In the genomic region with DNA sequence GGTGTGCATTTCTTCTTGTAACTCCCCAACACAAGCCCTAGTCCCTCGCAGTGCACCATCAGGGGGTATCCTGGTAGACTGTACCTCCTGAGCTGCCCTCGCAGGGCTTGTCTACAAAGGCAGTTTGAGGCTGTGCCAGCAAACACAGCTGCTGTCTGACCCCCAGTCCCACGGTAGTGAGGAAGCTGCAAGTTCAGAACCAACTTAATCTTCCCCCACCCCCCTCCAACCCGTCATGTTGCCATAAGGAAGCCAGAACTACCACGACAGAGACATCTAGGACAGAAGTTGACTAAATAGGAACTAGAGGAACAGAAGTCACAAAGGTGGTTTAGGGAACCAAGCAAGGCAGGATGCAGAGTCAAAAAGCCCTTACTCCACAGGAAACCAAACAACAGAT, we compare ENCODE assay signal across 10 mouse cellular contexts. TPM values are rescaled to one million over a fixed set of nuclear protein-coding genes. Genes with fewer than 3 reads are reported as not detected.
DNase-seq lines count a peak whose midpoint lies in the region; ATAC-seq lines count a peak whose summit lies in the region.
"Had no signal": no experiment of that assay in that cellular context is flagged by ENCODE, and none has a peak within 500 bp of the region (broad histone marks: within the 10 kb centered on the region; RNA-seq: fewer than 3 reads in every experiment).

No protein-coding gene starts in this region.

- peak overlapping the region; percentile 94 for H3K27ac ChIP-seq in heart, embryonic 13.5 days (replicated peaks)
- H3K27ac ChIP-seq in limb, embryonic 13.5 days = peak overlapping the region; percentile 93

- DNase-seq in embryo, embryonic 11 days = peak; percentile 37
- DNase-seq in embryo, embryonic 9.5 days (ENCODE audit: extremely low spot score) = no peak
- DNase-seq in 3T3-L1 (ENCODE audit: low read depth, low spot score) = peak; percentile 57
- DNase-seq in adrenal gland, adult 18-20 months (ENCODE audit: low spot score in 2 of 2) = no peak
- DNase-seq in ovary, adult 18-20 months (ENCODE audit: low spot score) = no peak
- no peak for DNase-seq in layer of hippocampus, adult 8-10 months (ENCODE audit: low spot score in 2 of 2)
- DNase-seq: B cell, adult 2 months had no signal

- H3K4me3 ChIP-seq in heart, embryonic 13.5 days = no peak overlapping the region
- H3K4me3 ChIP-seq in limb, embryonic 13.5 days = no peak overlapping the region
- H3K4me3 ChIP-seq: neural tube, embryonic 12.5 days had no signal

- H3K4me2 ChIP-seq in heart, embryonic 13.5 days = peak overlapping the region; percentile 59
- peak overlapping the region; percentile 59 for H3K4me2 ChIP-seq in limb, embryonic 13.5 days (replicated peaks)

- H3K4me1 ChIP-seq in heart, embryonic 13.5 days = peaks cover 68% of the 10 kb centered on the region
- peaks cover 65% of the 10 kb centered on the region for H3K4me1 ChIP-seq in limb, embryonic 13.5 days

- peak overlapping the region; percentile 64 for H3K9ac ChIP-seq in heart, embryonic 13.5 days
- no peak overlapping the region for H3K9ac ChIP-seq in limb, embryonic 13.5 days
- H3K9ac ChIP-seq: neural tube, embryonic 12.5 days had no signal

- H3K27me3 ChIP-seq in heart, embryonic 13.5 days (replicated peaks) = no peaks in the 10 kb centered on the region
- no peaks in the 10 kb centered on the region for H3K27me3 ChIP-seq in limb, embryonic 13.5 days
- H3K27me3 ChIP-seq: neural tube, embryonic 12.5 days had no signal

- no peaks in the 10 kb centered on the region for H3K9me3 ChIP-seq in heart, embryonic 13.5 days
- peaks cover 11% of the 10 kb centered on the region; the same call in 1 of the 2 replicates for H3K9me3 ChIP-seq in limb, embryonic 13.5 days

- WGBS in heart, embryonic 13.5 days = 16% methylated on average over 5 of the region's 5 CpGs
- WGBS in limb, embryonic 13.5 days = 8% methylated on average over 5 of the region's 5 CpGs

- H3K36me3 ChIP-seq in heart, embryonic 13.5 days = peaks cover 26% of the 10 kb centered on the region
- H3K36me3 ChIP-seq in limb, embryonic 13.5 days = peaks cover 22% of the 10 kb centered on the region
- H3K36me3 ChIP-seq: neural tube, embryonic 12.5 days had no signal

- ATAC-seq in heart, embryonic 13.5 days (ENCODE audit: extremely low read depth, insufficient number of reproducible peaks, low FRiP score, low TSS enrichment) = no peak
- ATAC-seq in limb, embryonic 13.5 days (ENCODE audit: low FRiP score, low read depth) = no peak

RNA-seq across cellular contexts. Expression of a gene that starts 28.9 kb away (rescaled TPM):
- 39.5 and 40.4 TPM in 2 replicates for polyA plus RNA-seq in heart, embryonic 13.5 days (2015; fragmentation: Nextera tagmentation; extraction: Ambion mirVana)
- 31.7 and 35.2 TPM in 2 replicates for polyA plus RNA-seq in limb, embryonic 13.5 days (2015; fragmentation: Nextera tagmentation; extraction: Ambion mirVana)
- total RNA-seq in adrenal gland, adult 18-20 months (2021) = 10 to 100 TPM; 31.2 to 43.7 TPM
- 100 to 1,000 TPM in 1 of 4 experiments, 10 to 100 TPM in 3; 79.9 to 104 (median 90.3) TPM for total RNA-seq in layer of hippocampus, adult 8-10 months (2022)

Comparison
In these comparisons a context has a peak if more than half of its experiments do, and no peak if none do; other contexts are left out.
1. DNase-seq: peak in embryo, embryonic 11 days (single experiment) and 3T3-L1 (single experiment); none in embryo, embryonic 9.5 days (single experiment), adrenal gland, adult 18-20 months (0 of 2), ovary, adult 18-20 months (single experiment) and layer of hippocampus, adult 8-10 months (0 of 2).